Mouse (Mus musculus) testis, adult 2 months (tissue): ENCODE data around the gene Cldn15.

Experiments
- CTCF ChIP-seq: fragments of 200-500 bp; IDR thresholded peaks from 2 replicates; pipeline ENCODE4 v1.5.1; 2012; ENCODE audit warnings: low read depth, mild to moderate bottlenecking, inconsistent platforms, low read length, moderate library complexity; ENCODE audit not compliant: control insufficient read depth, insufficient read depth, insufficient replicate concordance
- POLR2A ChIP-seq: fragments of 200-500 bp; IDR thresholded peaks from 2 replicates; pipeline ENCODE4 v1.6.1; 2012; ENCODE audit warnings: low read depth, mild to moderate bottlenecking, inconsistent platforms, low read length, moderate library complexity; ENCODE audit not compliant: control insufficient read depth

- TF ChIP-seq CTCF (no peak), POLR2A (no peak)
Measured at GRCm38 (mm10) chr5:136923751-136924478, 42.5 kb upstream of the Cldn15 start.
